Mouse (Mus musculus) stomach, postnatal 0 days (tissue): ENCODE data around the gene Osbp2. TPM values are rescaled to one million over a fixed set of nuclear protein-coding genes. Genes with fewer than 3 reads are reported as not detected.

Experiments
- ATAC-seq: fragments of 200-750 bp; cut with Nextera tagmentation; 2 replicates; pipeline ENCODE4 v1.8.0; 2017; ENCODE audit not compliant: low FRiP score, low TSS enrichment
- DNase-seq: peaks from one replicate; pipeline ENCODE4 v3.0.0-alpha.2; 2016; ENCODE audit warnings: low spot score
- H3K27ac ChIP-seq: fragments of 300-500 bp; sonication (generic); replicated peaks from 2 replicates; pipeline ENCODE4 v1.5.1; 2014; ENCODE audit warnings: mild to moderate bottlenecking, control low read depth
- H3K27me3 ChIP-seq: fragments of 300-500 bp; sonication (generic); 2 replicates; pipeline ENCODE4 v1.6.1; 2014; ENCODE audit warnings: low read length; ENCODE audit not compliant: control insufficient read depth, insufficient read depth
- H3K36me3 ChIP-seq: fragments of 300-500 bp; sonication (generic); 2 replicates; pipeline ENCODE4 v1.6.1; 2014; ENCODE audit warnings: low read length, mixed read lengths; ENCODE audit not compliant: control insufficient read depth, insufficient read depth
- H3K4me1 ChIP-seq: fragments of 300-500 bp; sonication (generic); replicated peaks from 2 replicates; pipeline ENCODE4 v1.6.1; 2014; ENCODE audit warnings: antibody characterized with exemption; ENCODE audit not compliant: control insufficient read depth, insufficient read depth
- H3K4me2 ChIP-seq: fragments of 300-500 bp; sonication (generic); replicated peaks from 2 replicates; pipeline ENCODE4 v1.6.1; 2014; ENCODE audit warnings: low read depth, mild to moderate bottlenecking, control low read depth, moderate library complexity
- H3K4me3 ChIP-seq: fragments of 300-500 bp; sonication (generic); 2 replicates; pipeline ENCODE4 v1.5.1; 2014; ENCODE audit warnings: low read depth, low read length, control low read depth
- H3K9ac ChIP-seq: fragments of 300-500 bp; sonication (generic); 2 replicates; pipeline ENCODE4 v1.6.1; 2014; ENCODE audit warnings: mild to moderate bottlenecking, low read length, control low read depth, mixed read lengths
- H3K9me3 ChIP-seq: fragments of 300-500 bp; sonication (generic); 2 replicates; pipeline ENCODE4 v1.6.1; 2016; ENCODE audit warnings: low read length; ENCODE audit not compliant: control insufficient read depth
- CTCF ChIP-seq: IDR thresholded peaks from 2 replicates; pipeline ENCODE4 v1.5.1; 2016; ENCODE audit warnings: antibody characterized with exemption, low read depth, mild to moderate bottlenecking, moderate library complexity
- EP300 ChIP-seq: optimal IDR thresholded peaks from 2 replicates; pipeline ENCODE3; 2016; ENCODE audit warnings: antibody characterized with exemption
- WGBS: fragments of 180-500 bp; shearing (Covaris S2); extraction: QIAGEN DNeasy Blood & Tissue Kit; methylation state at CpG from one replicate; pipeline ENCODE4 v1.1.7; 2014; 5-methylcytosine and 5-hydroxymethylcytosine counted together
- polyA plus RNA-seq: library from polyadenylated mRNA; unstranded; fragments of >200 nt; fragmentation: Nextera tagmentation; extraction: Ambion mirVana; gene quantifications from 2 replicates; pipeline ENCODE4 v1.2.1, GENCODE M21; 2015

The Osbp2 gene
- polyA plus RNA-seq, 1 experiment from 2014 or later = 0.42 TPM

GRCm38 (mm10) chr11:3879836-3880235 is 16.1 kb upstream of the Osbp2 start:
- H3K4me1 ChIP-seq = no peaks in the 10 kb centered on the region
- 0 out of 2 replicates have a peak, but pooled peaks have one; percentile 49 for ATAC-seq

DNA sequence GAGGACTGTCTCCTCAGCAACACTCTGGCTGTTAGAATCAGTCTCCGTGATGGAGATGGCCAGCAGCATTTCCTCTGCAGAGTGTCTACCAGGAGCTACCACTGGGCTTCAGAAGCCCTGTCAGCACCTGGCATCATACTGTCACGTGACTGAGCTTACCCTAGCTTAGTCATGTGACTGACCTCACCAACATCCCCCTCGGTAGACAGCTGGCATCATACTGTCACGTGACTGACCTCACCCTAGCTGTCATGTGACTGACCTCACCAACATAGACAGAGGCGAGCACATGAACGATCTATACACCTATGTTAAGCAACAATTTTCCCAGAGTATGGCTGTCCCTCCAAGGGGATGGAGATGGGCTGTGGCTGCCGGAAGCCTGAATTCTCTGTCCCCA is 15.0 kb upstream of the Osbp2 start:
- no peak for TF ChIP-seq EP300
- no peak for TF ChIP-seq CTCF
- no peaks in the 10 kb centered on the region for H3K9me3 ChIP-seq
- 69% methylated on average over 7 of the region's 7 CpGs for WGBS

More at GRCm38 (mm10) chr11:3879836-3880235, 16.1 kb upstream of the Osbp2 start:
- no peak overlapping the region for H3K4me2 ChIP-seq
- no peaks in the 10 kb centered on the region for H3K27me3 ChIP-seq
- no peak overlapping the region for H3K27ac ChIP-seq
- no peak overlapping the region for H3K4me3 ChIP-seq
- DNase-seq = peak; percentile 70
- H3K9ac ChIP-seq = no peak overlapping the region
- H3K9me3 ChIP-seq = no peaks in the 10 kb centered on the region
- 39% methylated on average over 2 of the region's 2 CpGs for WGBS
- peak; percentile 90 for TF ChIP-seq CTCF
- no peak for TF ChIP-seq EP300
- H3K36me3 ChIP-seq = no peaks in the 10 kb centered on the region

GRCm38 (mm10) chr11:3876419-3876818 is 12.7 kb upstream of the Osbp2 start:
- Histone ChIP-seq H3K4me3 (no peak overlapping the region), H3K27ac (no peak overlapping the region), H3K27me3 (no peaks in the 10 kb centered on the region), H3K4me1 (no peaks in the 10 kb centered on the region), H3K9me3 (no peaks in the 10 kb centered on the region), H3K4me2 (no peak overlapping the region), H3K36me3 (no peaks in the 10 kb centered on the region), H3K9ac (no peak overlapping the region)
- ATAC-seq (no peak), DNase-seq (no peak)
- WGBS = 69% methylated on average over 6 of the region's 6 CpGs
- no peak for TF ChIP-seq CTCF
- no peak for TF ChIP-seq EP300

More for the DNA sequence above, 15.0 kb upstream of the Osbp2 start:
- Histone ChIP-seq H3K4me2 (no peak overlapping the region), H3K27me3 (no peaks in the 10 kb centered on the region), H3K4me3 (no peak overlapping the region), H3K4me1 (no peaks in the 10 kb centered on the region), H3K36me3 (no peaks in the 10 kb centered on the region), H3K9ac (no peak overlapping the region), H3K27ac (no peak overlapping the region)
- no peak for DNase-seq
- ATAC-seq = no peak

DNA sequence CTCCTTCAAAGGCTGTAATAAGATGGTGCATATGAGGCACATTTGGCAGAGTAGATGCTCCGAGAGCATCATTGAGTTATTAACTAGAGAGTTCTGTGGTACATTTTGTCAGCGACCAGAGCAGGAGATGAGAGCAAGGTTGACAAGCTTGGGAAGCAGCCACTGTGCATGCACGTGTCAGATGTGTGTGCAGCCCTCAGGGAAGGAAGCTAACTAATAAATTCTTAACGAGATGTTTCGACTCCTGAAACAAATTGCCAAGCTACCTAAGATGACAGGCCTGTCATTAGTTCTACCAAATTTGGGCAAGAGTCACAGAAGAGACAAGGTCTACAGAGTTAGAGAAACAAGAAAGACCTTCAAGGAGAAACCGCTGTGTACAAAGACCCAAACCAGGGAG is 640 bp upstream of the Osbp2 start:
- Histone ChIP-seq H3K4me1 (0 out of 2 replicates have a peak, but pooled peaks cover 2% of the 10 kb centered on the region), H3K36me3 (no peaks in the 10 kb centered on the region), H3K27ac (no peak overlapping the region), H3K27me3 (no peaks in the 10 kb centered on the region), H3K9ac (no peak overlapping the region), H3K9me3 (no peaks in the 10 kb centered on the region), H3K4me2 (peak overlapping the region; percentile 69), H3K4me3 (peak overlapping the region; percentile 41; the same call in 1 of the 2 replicates)
- ATAC-seq = no peak
- DNase-seq = no peak
- TF ChIP-seq EP300 = no peak
- TF ChIP-seq CTCF = no peak
- WGBS = 40% methylated on average over 6 of the region's 6 CpGs

- ATAC-seq (no peak), DNase-seq (no peak)
- H3K27ac ChIP-seq = no peak overlapping the region
- no peak overlapping the region for H3K9ac ChIP-seq
- no peaks in the 10 kb centered on the region for H3K9me3 ChIP-seq
- no peaks in the 10 kb centered on the region for H3K36me3 ChIP-seq
- 0 out of 2 replicates have a peak, but pooled peaks cover 2% of the 10 kb centered on the region for H3K4me1 ChIP-seq
- no peak overlapping the region for H3K4me3 ChIP-seq
- TF ChIP-seq CTCF (no peak), EP300 (no peak)
- H3K4me2 ChIP-seq = peak overlapping the region; percentile 69
- H3K27me3 ChIP-seq = no peaks in the 10 kb centered on the region
- WGBS = 73% methylated on average over 19 of the region's 19 CpGs
Measured at GRCm38 (mm10) chr11:3862661-3863453, 846 bp downstream of the Osbp2 start.

DNA sequence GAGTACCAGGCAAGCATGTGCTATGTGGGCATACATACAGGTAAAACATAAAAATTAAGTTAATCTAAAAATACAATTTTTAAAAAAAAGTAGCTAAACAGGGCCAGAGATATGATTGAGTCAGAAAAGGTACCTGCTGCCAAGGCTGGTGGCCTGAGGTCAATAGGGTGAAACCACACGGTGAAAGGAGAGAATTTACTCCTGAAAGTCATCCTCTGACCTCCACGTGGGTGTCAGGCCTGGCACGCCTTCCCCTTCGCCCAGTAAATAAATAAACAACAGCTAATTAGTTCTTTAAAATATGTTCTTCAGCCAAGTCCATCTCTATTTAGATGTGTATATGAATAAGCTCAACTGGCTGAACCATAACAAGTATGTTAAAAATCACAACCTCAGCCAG is 3.3 kb downstream of the Osbp2 start:
- Histone ChIP-seq H3K9ac (no peak overlapping the region), H3K27ac (no peak overlapping the region), H3K4me1 (0 out of 2 replicates have a peak, but pooled peaks cover 2% of the 10 kb centered on the region), H3K9me3 (no peaks in the 10 kb centered on the region), H3K27me3 (no peaks in the 10 kb centered on the region), H3K4me2 (no peak overlapping the region), H3K36me3 (no peaks in the 10 kb centered on the region), H3K4me3 (no peak overlapping the region)
- no peak for DNase-seq
- TF ChIP-seq EP300 = no peak
- TF ChIP-seq CTCF = no peak
- WGBS = 66% methylated on average over 4 of the region's 4 CpGs
- ATAC-seq = no peak
